Mouse (Mus musculus) adipocyte (in vitro differentiated cells): ENCODE measurements at regions not wholly inside any gene's neighbourhood (a gene's known extent, or its start where the extent isn't known, plus 50 kb on each side); places are given as distances from the start of the nearest gene placed in this dataset.

Experiments
- DNase-seq: peaks from one replicate; pipeline ENCODE4 v3.0.0-alpha.2; 2016; ENCODE audit warnings: low spot score

DNA sequence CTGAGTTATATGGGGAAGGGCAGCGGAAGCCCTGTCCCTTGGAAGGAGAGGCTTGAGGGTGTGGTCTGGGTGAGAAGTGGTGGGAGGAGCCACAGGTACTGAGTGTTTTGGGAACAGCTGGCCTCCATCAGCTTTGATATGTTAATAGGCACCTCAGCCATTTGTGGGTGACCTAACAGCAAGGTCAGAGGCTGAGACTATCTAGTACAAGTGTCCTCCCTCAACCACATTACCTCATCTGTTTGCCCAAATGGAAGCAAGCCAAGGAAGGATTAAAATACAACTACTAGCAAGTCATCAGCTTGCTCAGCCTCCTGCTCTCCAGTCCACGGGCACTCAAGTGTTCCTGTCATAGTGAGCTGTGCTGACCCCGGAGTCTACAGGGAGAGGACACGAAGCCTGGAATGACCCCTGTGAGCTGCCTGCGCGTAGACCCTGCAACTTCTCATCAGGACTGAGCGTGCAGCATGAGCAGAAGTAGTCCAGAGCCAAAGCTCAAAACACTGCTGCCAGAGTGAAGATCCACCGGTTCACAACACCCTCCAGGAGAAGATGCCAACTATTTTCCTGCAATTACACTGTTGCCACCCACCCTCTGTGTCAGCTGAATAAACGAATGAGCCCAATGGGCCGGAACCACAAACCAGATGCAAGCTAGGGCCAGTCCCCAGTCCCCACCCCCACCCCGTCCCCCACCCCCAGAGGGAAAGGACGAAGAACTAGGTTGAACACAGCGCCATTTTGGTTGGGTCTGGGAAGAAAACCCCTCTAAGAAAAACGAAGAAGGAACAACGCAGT, 239.6 kb downstream of the Qk start:
- DNase-seq, result peak; percentile 16

DNA sequence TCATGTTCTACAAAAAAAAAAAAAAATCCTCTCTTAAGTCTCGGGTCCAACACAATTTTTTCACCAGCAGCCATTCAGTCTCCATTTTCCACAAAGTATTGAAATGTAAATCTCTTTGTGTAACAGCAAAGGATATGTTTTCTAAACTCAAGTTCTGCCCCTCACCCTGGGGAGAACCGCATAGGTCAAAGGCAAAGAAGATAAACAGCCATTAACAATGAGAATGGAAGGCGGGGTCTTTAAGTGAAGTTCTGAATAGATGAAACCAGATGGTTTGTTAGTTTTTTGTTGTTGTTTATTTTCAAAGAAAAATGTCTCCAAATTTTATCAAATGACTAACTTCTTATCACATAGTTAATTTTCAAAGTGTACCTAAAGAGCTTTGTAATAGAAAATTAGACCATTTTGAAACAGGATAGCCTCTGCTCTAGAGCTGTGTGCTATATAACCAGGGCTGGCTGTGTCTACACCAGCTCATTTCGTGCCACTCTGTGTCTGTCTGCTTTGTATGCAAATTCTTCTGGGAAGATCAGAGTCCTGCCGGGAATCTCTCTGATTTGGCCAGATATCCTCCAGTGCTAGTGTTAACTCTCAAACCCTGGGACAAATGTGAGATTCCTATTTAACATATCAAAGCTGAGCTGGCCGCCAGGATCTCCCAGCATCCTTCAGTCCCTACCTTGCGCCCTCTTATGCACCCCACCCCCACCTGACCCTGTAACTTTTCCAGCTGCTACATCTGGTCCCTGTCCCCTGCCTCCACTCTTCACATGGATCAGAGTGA, 240.9 kb downstream of the Qk start:
- no peak for DNase-seq

DNA sequence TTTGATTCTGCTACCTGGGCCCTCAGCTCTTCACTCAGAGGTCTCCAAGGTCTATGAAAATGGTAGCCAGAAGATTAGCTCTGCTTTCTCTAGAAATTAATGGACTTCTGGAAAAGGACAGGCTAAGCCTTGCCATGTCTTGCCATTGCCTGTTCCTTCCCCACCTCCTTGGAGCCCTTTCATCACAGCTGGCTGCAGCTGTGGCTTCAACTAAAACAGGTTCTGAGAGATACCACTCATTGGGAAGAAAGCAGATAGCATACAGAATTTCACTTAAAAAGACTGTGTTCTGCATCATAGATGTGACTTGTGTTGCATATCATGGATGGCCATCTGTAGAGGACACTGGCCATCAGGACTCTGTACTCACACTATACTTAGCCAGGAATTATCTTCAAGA, 246.4 kb downstream of the Qk start:
- DNase-seq, result no peak

DNA sequence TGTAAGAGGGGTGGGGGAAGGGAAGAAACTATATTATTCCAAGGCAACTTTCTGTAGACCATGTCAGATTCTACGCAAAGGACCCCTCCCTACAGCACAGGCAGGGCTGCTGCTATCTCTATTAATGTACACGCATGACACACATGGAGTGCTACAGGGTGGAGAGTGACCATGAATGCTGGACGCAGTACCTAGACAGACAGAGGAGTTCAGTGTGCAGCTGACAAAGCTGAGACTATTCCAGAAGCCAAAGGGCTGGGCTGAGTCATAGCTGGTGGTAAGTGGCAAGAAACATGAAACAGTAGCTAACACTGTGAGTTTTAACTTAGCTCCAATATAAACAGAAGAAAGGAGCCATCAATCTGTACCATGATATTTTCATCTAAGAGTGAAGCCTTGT, 250.4 kb downstream of the Qk start:
- DNase-seq, result no peak

DNA sequence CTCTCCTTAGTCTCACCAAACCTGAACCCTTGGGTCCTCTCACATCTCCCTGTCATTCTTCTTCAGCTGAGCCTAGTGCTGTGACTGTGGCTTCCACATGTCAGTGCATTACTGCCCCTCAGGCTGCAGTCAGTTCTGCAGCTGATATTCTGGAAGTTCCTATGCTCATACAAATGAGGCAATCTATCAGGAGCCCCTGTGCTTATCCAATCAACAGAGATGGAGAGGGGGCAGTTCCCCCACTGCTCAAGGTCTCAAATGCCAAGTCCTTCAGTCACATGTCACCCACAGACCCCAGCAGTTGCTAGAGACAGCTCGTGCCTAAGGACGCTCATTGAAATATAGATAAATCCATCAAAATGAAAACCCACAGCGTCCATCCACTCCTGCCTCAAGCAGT, 254.5 kb downstream of the Qk start:
- DNase-seq, result no peak

DNA sequence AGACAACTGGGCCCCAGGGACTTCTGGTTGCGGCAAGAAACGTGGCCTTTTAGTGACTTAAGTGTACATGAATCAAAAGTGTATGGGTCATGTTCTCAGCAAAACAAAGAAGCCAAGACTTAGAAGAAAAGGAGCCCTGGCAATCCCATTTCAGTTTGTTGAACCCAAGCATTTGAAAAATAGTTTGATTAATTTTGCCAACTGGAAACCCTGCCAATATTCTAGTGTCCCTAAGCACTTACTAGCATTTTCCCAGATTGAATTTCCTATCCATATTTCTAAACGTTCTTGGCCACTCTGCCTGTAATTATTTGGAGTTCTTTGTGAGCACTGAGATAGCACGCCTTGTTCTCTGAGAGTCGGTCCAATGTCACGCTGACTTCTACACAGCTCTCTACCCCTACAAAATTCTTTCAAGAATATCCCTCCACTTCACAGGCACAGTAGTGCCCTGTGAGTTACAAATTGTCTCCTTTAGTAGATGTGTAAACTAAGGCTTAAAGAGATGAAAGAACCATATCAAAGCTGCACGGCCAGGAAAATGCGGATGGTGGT, 257.0 kb downstream of the Qk start:
- no peak for DNase-seq

DNA sequence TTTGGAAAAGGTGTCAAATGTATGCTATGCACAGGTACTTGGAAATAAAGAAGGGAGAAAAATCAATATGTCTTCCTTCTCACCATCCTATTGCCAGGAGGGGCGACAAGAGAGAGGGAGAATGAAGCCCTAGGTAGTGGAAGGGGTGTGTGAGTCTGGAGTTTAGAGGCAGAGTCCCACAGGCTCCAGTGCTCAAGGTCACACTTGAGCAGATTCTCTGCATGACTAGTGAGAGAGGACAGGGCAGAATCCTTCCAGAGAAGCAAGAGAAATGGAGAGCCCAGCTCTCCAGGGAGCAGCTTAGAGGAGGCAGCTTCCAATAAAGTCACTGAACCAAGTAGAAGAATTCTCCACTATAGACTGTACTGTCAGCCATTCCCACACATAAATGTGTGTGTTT, 261.9 kb downstream of the Qk start:
- no peak for DNase-seq

DNA sequence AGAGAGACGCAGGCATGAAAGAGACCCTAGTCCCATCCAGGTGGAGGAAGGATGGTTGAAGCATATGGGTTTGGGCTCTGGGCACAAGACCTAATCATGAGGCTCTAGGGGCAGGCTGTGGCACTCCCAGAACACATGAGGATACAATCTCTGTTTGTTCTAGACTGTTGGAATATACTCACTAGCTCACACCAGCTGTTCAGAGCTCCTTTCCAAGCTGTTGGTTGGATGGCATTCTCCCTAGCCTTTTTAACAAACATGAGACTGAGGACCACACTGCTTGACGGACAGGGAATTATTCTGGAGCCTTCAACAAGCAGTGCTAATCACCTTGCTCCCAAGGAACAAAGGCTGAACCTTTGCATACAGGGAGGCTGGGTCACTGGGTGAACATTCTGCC, 263.6 kb downstream of the Qk start:
- no peak for DNase-seq

DNA sequence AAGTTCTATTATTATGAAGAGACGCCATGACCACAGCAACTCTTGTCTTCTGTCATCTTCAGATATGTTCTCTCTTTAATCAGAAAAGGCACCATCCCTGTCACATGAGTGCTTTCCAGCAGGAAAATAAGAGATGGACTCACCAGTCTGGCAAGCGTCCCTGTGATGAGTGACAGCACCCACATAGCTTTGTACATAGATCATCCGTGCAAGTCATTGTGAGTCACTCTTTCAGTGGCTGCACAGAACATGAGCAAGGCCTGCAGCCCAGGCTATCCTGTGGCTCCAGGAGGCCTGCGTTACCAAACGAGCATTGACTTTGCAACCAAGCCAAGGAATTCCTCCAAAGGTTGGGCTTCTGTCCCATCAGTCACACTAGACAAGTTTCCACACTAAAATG, 265.3 kb downstream of the Qk start:
- peak; percentile 25 for DNase-seq

DNA sequence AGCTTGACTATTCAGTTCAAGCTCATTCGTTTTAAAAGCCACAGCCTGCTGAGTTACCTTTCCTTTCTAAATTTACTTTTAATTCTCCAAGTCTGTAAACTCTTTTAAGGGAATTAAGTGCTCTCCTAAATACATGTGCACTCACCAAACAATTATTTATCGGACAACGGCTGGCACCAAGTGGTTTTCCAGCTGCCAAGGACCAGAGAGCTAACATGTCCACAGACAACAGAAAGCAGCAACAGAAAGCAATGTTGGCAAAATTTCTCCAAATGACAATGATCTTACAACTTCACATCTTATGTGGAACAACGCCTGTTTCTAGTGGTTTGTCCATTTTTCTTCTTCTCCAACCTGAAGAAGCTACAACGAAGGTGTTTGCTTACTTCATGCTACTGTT, 275.3 kb downstream of the Qk start:
- DNase-seq, result no peak

DNA sequence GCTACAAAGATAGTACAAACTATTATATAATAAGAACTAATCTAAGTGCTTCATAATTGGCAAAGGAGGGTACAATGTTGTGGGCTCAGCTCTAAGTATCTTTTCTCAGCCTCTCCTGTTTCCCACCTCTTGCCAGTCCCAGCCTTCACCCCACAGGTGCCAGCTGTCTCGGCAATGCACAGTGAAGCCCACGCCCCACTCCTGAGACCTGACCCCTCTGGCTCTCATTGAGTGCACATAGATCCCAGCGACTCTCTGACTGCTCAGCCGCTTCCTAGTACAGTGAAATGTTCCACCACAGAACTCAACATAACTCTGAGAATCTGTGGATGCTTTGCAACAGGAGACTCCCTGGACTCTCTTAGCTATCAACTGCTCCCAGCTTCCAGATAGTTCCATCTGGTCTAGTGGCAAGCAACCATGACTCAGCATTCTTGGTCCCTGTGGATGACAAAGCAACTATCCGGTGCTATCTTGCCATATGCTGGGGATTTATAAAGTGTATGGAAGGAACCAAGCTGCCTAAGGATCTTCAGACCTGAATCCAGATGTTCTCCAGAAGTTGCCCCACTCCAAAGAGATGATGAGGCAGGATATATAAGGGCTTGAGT, 277.5 kb downstream of the Qk start:
- no peak for DNase-seq

DNA sequence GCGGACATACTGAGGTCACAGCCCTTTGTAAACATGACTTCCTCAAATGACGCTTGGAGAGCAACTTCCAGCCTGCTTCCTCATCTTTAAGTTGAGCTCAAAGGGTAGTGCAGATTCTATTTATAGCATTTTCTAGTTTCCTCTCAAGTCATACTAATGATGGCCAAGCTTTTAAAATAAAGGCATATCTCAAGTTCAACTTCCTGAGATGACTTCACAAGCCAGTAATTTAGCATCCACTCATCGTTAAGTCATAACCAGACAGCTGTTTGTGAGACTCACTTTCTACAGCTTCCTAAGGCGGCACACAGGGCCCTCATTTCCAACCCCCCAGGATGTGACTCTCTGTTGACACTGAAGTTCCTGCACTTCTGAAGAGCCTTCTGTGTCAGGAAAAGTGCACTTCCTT, 278.7 kb downstream of the Qk start:
- DNase-seq, result no peak

DNA sequence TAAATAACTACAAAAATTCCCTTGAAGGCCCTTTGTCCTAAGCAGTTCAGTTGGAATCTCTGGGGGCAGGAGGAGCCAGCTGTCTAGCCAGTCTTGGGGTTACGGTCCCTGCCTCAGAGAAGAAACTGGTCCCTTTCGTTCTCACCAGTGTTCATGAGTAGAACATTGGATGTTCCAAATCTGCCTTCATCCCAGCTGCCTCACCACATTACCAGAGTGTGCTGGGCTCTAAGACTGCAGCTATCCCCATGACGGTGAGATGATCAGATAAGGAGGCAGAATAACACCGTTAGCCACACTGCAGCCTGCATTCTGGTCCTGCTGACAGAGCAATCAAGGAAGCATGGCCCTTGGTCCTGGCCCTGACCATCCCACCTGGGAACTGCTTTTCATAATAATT, 279.3 kb downstream of the Qk start:
- DNase-seq, result no peak

DNA sequence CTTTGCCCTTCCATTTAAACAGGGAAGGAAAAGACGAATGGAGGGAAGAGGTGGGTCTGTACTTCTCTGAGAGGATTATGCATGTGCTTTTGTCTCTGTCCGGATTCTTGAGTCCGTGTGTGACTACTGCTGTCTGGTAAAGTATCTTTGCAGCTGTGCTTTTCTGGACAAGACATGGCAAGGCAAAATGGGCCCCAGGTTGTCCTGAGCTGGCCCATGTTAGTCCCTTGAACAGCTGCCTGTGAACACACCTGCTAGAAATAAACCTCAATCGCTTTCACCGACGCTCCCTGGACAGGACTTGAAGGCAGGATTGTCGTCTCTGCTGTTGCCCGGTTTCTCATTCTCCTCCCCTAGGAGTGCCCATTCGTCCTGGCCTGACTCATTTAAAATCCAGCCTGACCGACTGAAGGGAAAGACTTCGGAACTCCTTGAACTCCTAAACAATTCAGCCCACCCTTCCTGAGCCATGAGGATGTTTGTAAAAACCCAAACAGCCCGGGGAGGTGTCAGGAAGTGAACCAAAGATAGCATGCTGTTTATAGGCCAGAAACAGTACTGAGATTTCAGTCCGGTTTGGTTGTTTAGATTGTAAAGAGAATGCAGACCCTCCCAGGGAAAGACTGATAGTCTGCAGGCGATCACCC, 281.7 kb downstream of the Qk start:
- no peak for DNase-seq

DNA sequence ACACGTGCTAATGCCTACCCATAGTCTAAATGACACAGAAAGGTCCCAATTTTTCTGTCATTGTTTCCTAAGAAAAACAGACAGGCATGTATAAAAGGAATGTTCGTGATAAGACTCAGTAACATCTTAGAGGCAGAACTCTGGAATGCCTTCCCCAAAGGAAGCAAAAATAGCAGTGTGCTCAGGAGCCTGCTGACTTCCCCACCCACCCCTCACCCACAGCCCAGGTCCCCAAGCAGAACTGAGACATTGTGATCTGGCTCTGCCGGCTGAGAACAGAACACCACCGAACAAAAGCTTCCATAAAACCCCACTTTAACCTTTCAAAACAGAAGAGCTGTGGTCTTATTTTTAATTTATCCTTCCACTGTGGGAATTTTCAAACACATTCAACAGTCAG, 286.1 kb downstream of the Qk start:
- DNase-seq, result no peak

DNA sequence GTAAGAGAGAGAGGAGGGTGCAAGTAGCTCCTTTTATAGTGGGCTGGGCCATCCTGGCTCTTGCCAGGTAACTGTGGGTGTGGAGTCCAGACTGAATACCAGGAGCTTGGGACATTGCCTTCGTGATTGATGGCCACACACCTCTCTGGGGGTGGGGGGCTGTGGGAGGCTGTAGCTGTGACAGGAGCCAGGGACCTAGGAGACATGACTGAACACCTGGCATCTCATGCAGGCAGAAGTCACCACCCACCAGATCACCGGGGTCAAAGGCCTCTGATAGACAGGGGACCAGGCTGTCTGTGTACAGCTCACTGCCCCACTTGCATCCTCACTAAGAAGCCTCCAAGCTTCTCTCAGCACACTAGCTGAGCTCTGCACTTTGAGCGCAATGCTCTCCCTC, 288.6 kb downstream of the Qk start:
- DNase-seq, result no peak

DNA sequence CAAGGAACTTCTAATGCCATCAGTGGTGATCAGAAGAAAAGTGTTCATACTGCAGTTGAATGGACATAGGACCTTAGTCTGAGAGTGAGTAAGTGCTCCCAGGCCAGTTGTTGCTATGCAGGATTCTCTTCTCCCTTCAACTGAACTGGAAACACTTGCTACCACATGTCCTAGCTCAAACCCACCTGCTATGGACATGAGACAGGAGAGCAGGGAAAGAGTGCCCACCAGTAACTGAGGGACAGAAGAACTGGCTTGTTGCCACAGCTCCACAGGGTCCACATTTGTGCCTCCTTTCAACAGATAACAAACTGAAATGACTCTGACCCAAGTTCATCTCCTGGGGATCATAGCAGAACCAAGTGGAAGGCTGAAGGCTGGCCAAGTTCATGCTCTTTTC, 292.9 kb downstream of the Qk start:
- no peak for DNase-seq

DNA sequence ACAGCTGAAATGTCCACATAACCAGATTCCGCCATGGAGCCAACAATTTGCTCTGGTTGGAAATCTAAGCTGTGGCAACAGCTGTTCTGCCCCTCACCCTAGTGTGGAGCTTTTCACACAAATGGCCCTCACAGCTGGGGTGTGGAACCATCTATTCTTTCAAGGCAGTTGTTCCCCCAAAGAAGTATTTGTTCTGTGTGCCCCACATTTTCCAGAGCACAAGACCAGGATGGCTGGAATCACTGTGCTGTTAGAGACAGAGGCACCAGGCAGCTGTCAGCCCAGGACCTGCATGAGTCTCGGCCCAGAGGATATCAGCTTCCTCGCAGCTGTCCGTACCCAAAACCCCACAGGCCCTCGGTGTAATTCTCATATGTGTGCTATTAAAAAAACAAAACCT, 294.4 kb downstream of the Qk start:
- DNase-seq, result no peak

DNA sequence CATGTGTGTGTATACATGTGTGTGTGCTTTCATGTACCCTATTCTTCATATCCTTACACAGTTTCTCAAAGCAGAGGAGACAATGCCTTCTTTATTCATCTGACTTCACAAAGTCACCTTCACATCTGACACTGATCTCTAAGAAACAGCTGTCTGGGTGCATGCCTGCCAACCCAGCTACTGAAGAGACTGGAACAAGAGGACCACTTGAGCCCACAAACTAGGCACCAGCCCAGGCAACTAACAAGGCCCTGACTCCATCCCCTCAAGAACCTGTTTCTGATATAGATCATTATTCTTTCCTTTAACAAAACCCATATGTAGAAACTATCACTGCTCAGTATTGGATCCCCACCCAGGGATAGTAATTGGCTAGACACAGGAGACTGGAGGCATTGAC, 295.3 kb downstream of the Qk start:
- DNase-seq, result no peak

DNA sequence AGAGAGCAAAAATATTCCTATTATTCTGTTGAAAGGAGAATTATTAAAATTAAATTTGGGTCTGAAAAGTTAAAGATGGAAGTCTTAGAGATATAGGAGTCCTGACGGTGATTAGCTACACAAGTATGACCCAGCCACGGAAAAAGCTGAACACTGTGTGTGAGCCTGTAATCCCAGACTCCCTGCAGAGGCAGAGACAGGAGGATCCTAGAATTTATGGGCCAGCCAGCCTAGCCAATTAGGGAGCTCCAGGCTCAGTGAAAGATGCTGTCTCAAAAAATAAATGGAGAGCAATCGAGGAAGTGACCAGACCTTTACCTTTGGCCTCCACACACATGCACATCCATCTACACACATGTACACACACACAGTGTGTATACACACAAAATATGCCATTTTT, 307.5 kb downstream of the Qk start:
- DNase-seq, result no peak

DNA sequence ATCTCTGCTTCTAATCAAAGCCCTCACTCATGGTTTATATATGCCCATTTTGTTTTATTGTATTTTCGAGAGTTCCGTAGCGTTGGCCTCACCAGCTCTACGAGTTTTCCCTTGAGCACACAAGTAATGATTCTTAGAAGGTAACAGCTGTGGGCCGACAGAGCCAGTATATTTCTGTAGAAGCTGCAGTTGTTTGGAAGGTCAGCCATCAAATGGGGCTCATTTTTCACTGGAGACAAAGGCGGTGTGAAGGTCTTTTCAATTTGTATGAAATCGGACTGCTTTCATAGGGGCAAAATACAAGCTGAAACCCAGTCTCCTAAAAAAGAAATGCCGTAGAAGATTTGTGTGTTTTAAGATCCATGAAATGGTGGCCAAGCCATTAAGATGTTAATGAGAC, 307.9 kb downstream of the Qk start:
- DNase-seq, result no peak

DNA sequence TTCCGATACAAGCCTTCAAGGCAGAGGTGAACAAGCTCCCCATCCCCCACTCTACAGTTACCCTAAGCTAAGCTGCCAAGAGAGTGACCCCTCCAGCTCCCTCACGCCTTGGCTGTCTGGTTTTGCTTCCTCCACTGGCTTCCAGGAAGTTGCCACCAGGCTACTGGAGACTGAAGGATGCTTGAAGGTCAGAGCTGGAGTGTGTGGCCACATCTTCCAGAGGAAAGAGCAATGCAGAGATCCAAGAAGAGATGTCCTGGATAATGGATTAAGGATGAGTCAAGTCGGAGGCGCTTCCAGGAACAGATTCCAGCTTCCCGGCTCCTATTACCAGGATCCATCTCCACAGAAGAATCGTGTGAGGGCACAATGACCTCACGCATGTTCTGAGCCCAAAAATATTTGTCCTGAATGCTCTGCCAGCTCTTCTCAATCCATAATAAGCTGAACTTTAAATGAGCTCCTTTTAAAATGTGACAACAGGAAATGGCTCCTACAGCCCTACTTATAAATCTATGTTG, 318.5 kb downstream of the Qk start:
- no peak for DNase-seq
